Comparison of ENCODE assay signal across 8 mouse cellular contexts in the genomic region with DNA sequence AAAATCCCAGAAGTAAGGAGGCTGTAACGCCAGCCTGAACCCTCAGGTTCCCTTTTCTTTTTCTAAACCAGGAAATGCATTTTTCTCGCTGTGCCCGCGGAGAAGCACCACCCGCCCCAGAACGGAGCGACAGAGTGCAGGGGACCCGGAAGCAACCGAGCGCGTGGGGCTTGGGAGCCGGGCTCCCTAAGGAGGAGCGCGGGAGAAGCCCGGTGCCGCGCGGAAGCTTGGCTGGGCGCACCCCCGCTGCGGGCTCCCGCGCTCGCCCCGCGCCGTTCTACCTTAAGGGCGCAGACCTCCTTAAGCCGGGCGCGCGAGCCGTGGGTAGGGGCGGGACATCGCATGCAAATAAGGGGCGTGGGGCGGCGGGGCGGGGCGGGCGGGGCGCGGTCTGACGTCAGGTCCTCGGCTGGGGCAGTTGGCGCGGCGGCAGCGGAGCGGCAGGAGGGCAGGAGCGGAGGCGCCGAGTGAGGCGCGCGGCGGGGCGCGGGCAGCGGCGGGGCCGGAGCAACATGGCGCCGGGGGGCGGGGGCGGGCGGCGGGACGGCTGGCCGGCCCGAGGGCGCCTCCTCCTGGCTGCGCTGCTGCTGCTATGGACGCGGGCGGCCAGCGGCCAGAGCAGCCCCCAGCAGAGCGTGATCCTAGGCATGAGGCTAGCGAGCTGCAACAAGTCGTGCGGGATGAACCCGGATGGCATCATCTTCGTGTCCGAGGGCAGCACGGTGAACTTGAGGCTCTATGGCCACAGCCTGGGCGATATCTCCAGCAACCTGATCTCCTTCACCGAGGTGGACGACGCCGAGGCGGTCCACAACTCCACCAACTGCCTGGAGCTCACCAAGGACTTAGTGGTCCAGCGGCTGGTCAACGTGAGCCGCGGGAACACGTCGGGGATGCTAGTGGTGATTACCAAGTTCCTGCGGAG. TPM values are rescaled to one million over a fixed set of nuclear protein-coding genes. Genes with fewer than 3 reads are reported as not detected.
DNase-seq lines count a peak whose midpoint lies in the region; ATAC-seq and TF ChIP-seq lines count a peak whose summit lies in the region.

TSS of gene Cnnm4 (plus strand) at position 440 of the 925 bp plus-strand sequence.

- H3K4me2 ChIP-seq in embryonic facial prominence, embryonic 15.5 days (replicated peaks) = peak within 1 kb of the TSS; percentile 68
- H3K4me2 ChIP-seq in kidney, embryonic 14.5 days (replicated peaks; ENCODE audit: low read depth, low read length) = peak within 1 kb of the TSS; percentile 82
- H3K4me2 ChIP-seq in limb, embryonic 14.5 days (replicated peaks; ENCODE audit: low read depth, low read length, severe bottlenecking) = peak within 1 kb of the TSS; percentile 79
- H3K4me2 ChIP-seq in midbrain, embryonic 16.5 days (ENCODE audit: low read length) = peak within 1 kb of the TSS; percentile 80

- TF ChIP-seq POLR2A in bone marrow macrophage, adult 2 months (IDR thresholded peaks at IDR 0.05; ENCODE audit: borderline replicate concordance, low read depth, low read length) = 0 out of 2 replicates have a peak, but pooled peaks have one; percentile 35
- no peak for TF ChIP-seq POLR2A in limb, embryonic 14.5 days (IDR thresholded peaks at IDR 0.05; ENCODE audit: borderline replicate concordance, extremely low read depth, insufficient read depth, insufficient read length)
- TF ChIP-seq POLR2A in spleen, adult 2 months (IDR thresholded peaks at IDR 0.05; ENCODE audit: low read depth, low read length) = peak; percentile 57

- peak within 1 kb of the TSS; percentile 98 for H3K27ac ChIP-seq in bone marrow macrophage, adult 2 months (ENCODE audit: insufficient read depth, low read depth, low read length)
- peak within 1 kb of the TSS; percentile 72 for H3K27ac ChIP-seq in embryonic facial prominence, embryonic 15.5 days (replicated peaks)
- peak within 1 kb of the TSS; percentile 51; the same call in 1 of the 2 replicates for H3K27ac ChIP-seq in kidney, embryonic 14.5 days (ENCODE audit: low read depth, low read length)
- peak within 1 kb of the TSS; percentile 19; the same call in 1 of the 2 replicates for H3K27ac ChIP-seq in limb, embryonic 14.5 days (replicated peaks; ENCODE audit: low read depth, low read length)
- H3K27ac ChIP-seq in midbrain, embryonic 16.5 days (ENCODE audit: low read length) = peak within 1 kb of the TSS; percentile 67
- peak within 1 kb of the TSS; percentile 97 for H3K27ac ChIP-seq in spleen, adult 2 months (ENCODE audit: insufficient read depth, low read length)

- peak; percentile 93 for ATAC-seq in embryonic facial prominence, embryonic 15.5 days (ENCODE audit: insufficient number of reproducible peaks, low FRiP score, low TSS enrichment, low read depth)
- peak; percentile 94 for ATAC-seq in kidney, embryonic 14.5 days (ENCODE audit: low FRiP score, low TSS enrichment)
- peak; percentile 92 for ATAC-seq in limb, embryonic 14.5 days (ENCODE audit: low FRiP score, low read depth)
- ATAC-seq in midbrain, embryonic 16.5 days = peak; percentile 89

- no peaks in the 10 kb centered on the region for H3K36me3 ChIP-seq in embryonic facial prominence, embryonic 15.5 days
- no peaks in the 10 kb centered on the region for H3K36me3 ChIP-seq in kidney, embryonic 14.5 days (ENCODE audit: control insufficient read depth, insufficient read depth, low read length)
- no peaks in the 10 kb centered on the region for H3K36me3 ChIP-seq in limb, embryonic 14.5 days (ENCODE audit: control insufficient read depth, insufficient read depth, low read length)
- H3K36me3 ChIP-seq in midbrain, embryonic 16.5 days (ENCODE audit: control insufficient read depth, insufficient read depth, low read length) = no peaks in the 10 kb centered on the region
- no peaks in the 10 kb centered on the region for H3K36me3 ChIP-seq in spleen, adult 2 months (ENCODE audit: control insufficient read depth, insufficient read depth, low read length)

- TF ChIP-seq CTCF in bone marrow macrophage, adult 2 months (IDR thresholded peaks at IDR 0.05; ENCODE audit: low read depth, low read length) = no peak
- peak; percentile 28; the same call in 1 of the 2 replicates for TF ChIP-seq CTCF in spleen, adult 2 months (IDR thresholded peaks at IDR 0.05; ENCODE audit: extremely low read depth, insufficient read depth, insufficient read length, insufficient replicate concordance)

- H3K9me3 ChIP-seq in embryonic facial prominence, embryonic 15.5 days (replicated peaks) = no peaks in the 10 kb centered on the region
- H3K9me3 ChIP-seq in kidney, embryonic 14.5 days (ENCODE audit: control insufficient read depth, low read length) = no peaks in the 10 kb centered on the region
- no peaks in the 10 kb centered on the region for H3K9me3 ChIP-seq in limb, embryonic 14.5 days (ENCODE audit: control insufficient read depth, low read length)
- no peaks in the 10 kb centered on the region for H3K9me3 ChIP-seq in midbrain, embryonic 16.5 days (replicated peaks; ENCODE audit: control insufficient read depth, low read length, poor library complexity, severe bottlenecking)

- peaks cover 50% of the 10 kb centered on the region for H3K4me1 ChIP-seq in bone marrow macrophage, adult 2 months (ENCODE audit: control insufficient read depth, insufficient read depth, low read length)
- H3K4me1 ChIP-seq in embryonic facial prominence, embryonic 15.5 days = peaks cover 55% of the 10 kb centered on the region
- peaks cover 43% of the 10 kb centered on the region for H3K4me1 ChIP-seq in kidney, embryonic 14.5 days (ENCODE audit: control insufficient read depth, insufficient read depth, low read length)
- peaks cover 44% of the 10 kb centered on the region for H3K4me1 ChIP-seq in limb, embryonic 14.5 days (ENCODE audit: control insufficient read depth, insufficient read depth, low read length)
- peaks cover 49% of the 10 kb centered on the region for H3K4me1 ChIP-seq in midbrain, embryonic 16.5 days (ENCODE audit: control insufficient read depth, insufficient read depth, low read length)
- peaks cover 33% of the 10 kb centered on the region for H3K4me1 ChIP-seq in spleen, adult 2 months (ENCODE audit: control insufficient read depth, insufficient read depth, insufficient read length)

- H3K27me3 ChIP-seq in embryonic facial prominence, embryonic 15.5 days = no peaks in the 10 kb centered on the region
- no peaks in the 10 kb centered on the region for H3K27me3 ChIP-seq in kidney, embryonic 14.5 days (ENCODE audit: control insufficient read depth, insufficient read depth, low read length)
- no peaks in the 10 kb centered on the region for H3K27me3 ChIP-seq in limb, embryonic 14.5 days (ENCODE audit: control insufficient read depth, insufficient read depth, low read length)
- H3K27me3 ChIP-seq in midbrain, embryonic 16.5 days (ENCODE audit: control insufficient read depth, insufficient read depth, low read depth, low read length) = no peaks in the 10 kb centered on the region
- H3K27me3 ChIP-seq in spleen, adult 2 months (ENCODE audit: control insufficient read depth, insufficient read depth, low read length) = no peaks in the 10 kb centered on the region

- peak within 1 kb of the TSS; percentile 64 for H3K9ac ChIP-seq in embryonic facial prominence, embryonic 15.5 days
- H3K9ac ChIP-seq in kidney, embryonic 14.5 days (ENCODE audit: low read depth, low read length) = peak within 1 kb of the TSS; percentile 66
- H3K9ac ChIP-seq in limb, embryonic 14.5 days (ENCODE audit: low read depth, low read length, severe bottlenecking) = peak within 1 kb of the TSS; percentile 68
- peak within 1 kb of the TSS; percentile 83 for H3K9ac ChIP-seq in midbrain, embryonic 16.5 days (ENCODE audit: low read depth, low read length)

- H3K4me3 ChIP-seq in bone marrow macrophage, adult 2 months (ENCODE audit: insufficient read depth, low read length) = peak within 1 kb of the TSS; percentile 92
- peak within 1 kb of the TSS; percentile 72 for H3K4me3 ChIP-seq in embryonic facial prominence, embryonic 15.5 days (replicated peaks)
- peak within 1 kb of the TSS; percentile 72 for H3K4me3 ChIP-seq in kidney, embryonic 14.5 days (ENCODE audit: low read length)
- H3K4me3 ChIP-seq in limb, embryonic 14.5 days (replicated peaks; ENCODE audit: low read length) = peak within 1 kb of the TSS; percentile 69
- peak within 1 kb of the TSS; percentile 76 for H3K4me3 ChIP-seq in midbrain, embryonic 16.5 days (ENCODE audit: low read depth, low read length)
- peak within 1 kb of the TSS; percentile 89 for H3K4me3 ChIP-seq in spleen, adult 2 months (ENCODE audit: extremely low read depth, insufficient read depth, insufficient read length)

- WGBS in embryonic facial prominence, embryonic 15.5 days = under 1% methylated on average over 79 of the region's 98 CpGs
- under 1% methylated on average over 64 of the region's 98 CpGs for WGBS in kidney, embryonic 14.5 days
- WGBS in limb, embryonic 14.5 days = under 1% methylated on average over 46 of the region's 98 CpGs
- WGBS in midbrain, embryonic 16.5 days = under 1% methylated on average over 67 of the region's 98 CpGs
- WGBS in spleen, adult 2 months = under 1% methylated on average over 79 of the region's 98 CpGs

- DNase-seq in 416B (ENCODE audit: low read depth) = peak; percentile 92
- peak; percentile 84 to 87 for DNase-seq in heart, adult 9 months (ENCODE audit: low spot score in 2 of 2)
- peak; percentile 79 for DNase-seq in limb, embryonic 14.5 days (ENCODE audit: low spot score)
- DNase-seq in spleen, adult 2 months (ENCODE audit: low read depth in 1 of 2, low spot score in 2 of 2) = peak; percentile 66 to 83

RNA-seq across cellular contexts. Expression of gene Cnnm4, which starts in this region (rescaled TPM):
- 7.3 and 8.5 TPM in 2 replicates for polyA plus RNA-seq in bone marrow macrophage, adult 2 months (2012; ENCODE audit: insufficient read depth, insufficient read length, missing spikeins)
- polyA plus RNA-seq in embryonic facial prominence, embryonic 15.5 days (2015; fragmentation: Nextera tagmentation; extraction: Ambion mirVana) = 15.0 and 15.8 TPM in 2 replicates
- 12.8 and 13.1 TPM in 2 replicates for polyA plus RNA-seq in kidney, embryonic 14.5 days (2014; fragmentation: Nextera tagmentation; extraction: Ambion mirVana)
- 7.3 and 9.4 TPM in 2 replicates for polyA plus RNA-seq in limb, embryonic 14.5 days (2012; rRNA removed)
- 13.1 and 15.1 TPM in 2 replicates for polyA plus RNA-seq in limb, embryonic 14.5 days (2014; fragmentation: Nextera tagmentation; extraction: Ambion mirVana)
- 9.8 and 11.5 TPM in 2 replicates for polyA plus RNA-seq in midbrain, embryonic 16.5 days (2015; fragmentation: Nextera tagmentation; extraction: Ambion mirVana)
- polyA plus RNA-seq in spleen, adult 2 months (2012; rRNA removed) = 5.6 and 5.7 TPM in 2 replicates

Comparison
In these comparisons a context has a peak if more than half of its experiments do, and no peak if none do; other contexts are left out.
1. Peak in every context shown above with its lines: DNase-seq, ATAC-seq, H3K4me3 ChIP-seq and H3K27ac ChIP-seq.
2. H3K27ac ChIP-seq: peak in every context shown above with its lines; median percentile 98 in bone marrow macrophage, adult 2 months; 97 in spleen, adult 2 months; 72 in embryonic facial prominence, embryonic 15.5 days; 67 in midbrain, embryonic 16.5 days; 51 in kidney, embryonic 14.5 days; 19 in limb, embryonic 14.5 days.